Mouse (Mus musculus): ENCODE results near the gene Jarid2.

GRCm38 (mm10) chr13:44730146-44730864 lies 1.0 kb downstream of the Jarid2 start:
- TF ChIP-seq CTCF (IDR thresholded peaks at IDR 0.05; ENCODE audit: low read depth, low read length) (no peak), POLR2A (IDR thresholded peaks at IDR 0.05; ENCODE audit: insufficient read depth, low read length) (no peak), EP300 (IDR thresholded peaks at IDR 0.05; ENCODE audit: insufficient read depth, low read depth, low read length) (0 out of 2 replicates have a peak, but pooled peaks have one; percentile 25)

Measured in ES-Bruce4 (cell line).